Mouse (Mus musculus) small intestine, adult 2 months (tissue): ENCODE measurements around the gene Astn1.

Source experiments
- CTCF ChIP-seq: fragments of 200-500 bp; IDR thresholded peaks from 2 replicates; pipeline ENCODE4 v1.5.1; 2012; ENCODE audit warnings: low read depth, mild to moderate bottlenecking, control low read depth, inconsistent platforms, low read length, moderate library complexity, mixed read lengths; ENCODE audit not compliant: insufficient replicate concordance, insufficient read length; ENCODE audit errors: extremely low read depth
- POLR2A ChIP-seq: fragments of 200-500 bp; IDR thresholded peaks from 2 replicates; pipeline ENCODE4 v1.6.1; 2012; ENCODE audit warnings: low read depth, mild to moderate bottlenecking, control low read depth, inconsistent platforms, low read length, moderate library complexity

GRCm38 (mm10) chr1:158512636-158513035 is 150.6 kb downstream of the Astn1 start:
- TF ChIP-seq CTCF: no peak
- TF ChIP-seq POLR2A: no peak
